Mouse (Mus musculus) embryonic facial prominence, embryonic 15.5 days (tissue): Measurements from ENCODE around the gene En1. TPM values are rescaled to one million over a fixed set of nuclear protein-coding genes. Genes with fewer than 3 reads are reported as not detected.
A peak's percentile ranks its signal among the peaks of the same experiment; 100 is the strongest.

Source experiments
- ATAC-seq: fragments of 200-750 bp; cut with Nextera tagmentation; 2 replicates; pipeline ENCODE4 v1.8.0; 2017; ENCODE audit warnings: low read depth, moderate TSS enrichment; ENCODE audit not compliant: insufficient number of reproducible peaks, low FRiP score, low TSS enrichment
- H3K27ac ChIP-seq: fragments of 300-500 bp; sonication (generic); replicated peaks from 2 replicates; pipeline ENCODE4 v1.5.1; 2015; ENCODE audit warnings: mild to moderate bottlenecking, inconsistent platforms
- H3K27me3 ChIP-seq: fragments of 300-500 bp; sonication (generic); 2 replicates; pipeline ENCODE4 v1.6.1; 2015; ENCODE audit warnings: inconsistent platforms
- H3K36me3 ChIP-seq: fragments of 300-500 bp; sonication (generic); 2 replicates; pipeline ENCODE4 v1.6.1; 2015; ENCODE audit warnings: mild to moderate bottlenecking, inconsistent platforms
- H3K4me1 ChIP-seq: fragments of 300-500 bp; sonication (generic); 2 replicates; pipeline ENCODE4 v1.6.1; 2015; ENCODE audit warnings: inconsistent platforms
- H3K4me2 ChIP-seq: fragments of 300-500 bp; sonication (generic); replicated peaks from 2 replicates; pipeline ENCODE4 v1.6.1; 2015; ENCODE audit warnings: mild to moderate bottlenecking, inconsistent platforms
- H3K4me3 ChIP-seq: fragments of 300-500 bp; sonication (generic); replicated peaks from 2 replicates; pipeline ENCODE4 v1.5.1; 2015; ENCODE audit warnings: mild to moderate bottlenecking, inconsistent platforms
- H3K9ac ChIP-seq: fragments of 300-500 bp; sonication (generic); 2 replicates; pipeline ENCODE4 v1.6.1; 2015; ENCODE audit warnings: inconsistent platforms
- H3K9me3 ChIP-seq: fragments of 300-500 bp; sonication (generic); replicated peaks from 2 replicates; pipeline ENCODE4 v1.6.1; 2016; ENCODE audit warnings: inconsistent platforms
- WGBS: fragments of 180-500 bp; shearing (Covaris S2); methylation state at CpG from one replicate; pipeline ENCODE4 v1.1.7; 2015; 5-methylcytosine and 5-hydroxymethylcytosine counted together
- polyA plus RNA-seq: library from polyadenylated mRNA; unstranded; fragments of >200 nt; fragmentation: Nextera tagmentation; extraction: Ambion mirVana; gene quantifications from 2 replicates; pipeline ENCODE4 v1.2.1, GENCODE M21; 2015

The En1 gene
- polyA plus RNA-seq, 1 experiment from 2014 or later = 2.1 TPM

- Histone ChIP-seq H3K4me3 (no peak overlapping the region), H3K27ac (no peak overlapping the region), H3K4me2 (no peak overlapping the region), H3K27me3 (peaks cover 85% of the 10 kb centered on the region), H3K36me3 (no peaks in the 10 kb centered on the region), H3K9ac (no peak overlapping the region), H3K9me3 (no peaks in the 10 kb centered on the region), H3K4me1 (peaks cover 9% of the 10 kb centered on the region)
- no peak for ATAC-seq
- 15% methylated on average over 8 of the region's 8 CpGs for WGBS
Observed at GRCm38 (mm10) chr1:120593236-120593919, 8.8 kb upstream of the En1 start.

- Histone ChIP-seq H3K9ac (no peak overlapping the region), H3K27ac (no peak overlapping the region), H3K4me2 (no peak overlapping the region), H3K27me3 (peaks cover 90% of the 10 kb centered on the region), H3K4me1 (peaks cover 9% of the 10 kb centered on the region), H3K9me3 (no peaks in the 10 kb centered on the region), H3K4me3 (no peak overlapping the region), H3K36me3 (no peaks in the 10 kb centered on the region)
- 2% methylated on average over 8 of the region's 8 CpGs for WGBS
- no peak for ATAC-seq
Observed at GRCm38 (mm10) chr1:120594603-120595002, 7.6 kb upstream of the En1 start.

- Histone ChIP-seq H3K4me1 (peaks cover 9% of the 10 kb centered on the region), H3K36me3 (no peaks in the 10 kb centered on the region), H3K9ac (no peak overlapping the region), H3K9me3 (no peaks in the 10 kb centered on the region), H3K4me2 (peak overlapping the region; percentile 48; the same call in 1 of the 2 replicates), H3K4me3 (0 out of 2 replicates have a peak overlapping the region, but pooled peaks have one; percentile 30), H3K27me3 (peaks cover 97% of the 10 kb centered on the region), H3K27ac (no peak overlapping the region)
- ATAC-seq = no peak
- 16% methylated on average over 17 of the region's 17 CpGs for WGBS
Observed at GRCm38 (mm10) chr1:120595471-120596240, 6.6 kb upstream of the En1 start.

- no peaks in the 10 kb centered on the region for H3K9me3 ChIP-seq
- no peak overlapping the region for H3K27ac ChIP-seq
- H3K36me3 ChIP-seq = no peaks in the 10 kb centered on the region
Observed at GRCm38 (mm10) chr1:120596319-120596718, 5.9 kb upstream of the En1 start.

GRCm38 (mm10) chr1:120596784-120597183 lies 5.4 kb upstream of the En1 start:
- H3K27ac ChIP-seq = no peak overlapping the region
- H3K36me3 ChIP-seq = no peaks in the 10 kb centered on the region
- peaks cover 9% of the 10 kb centered on the region for H3K4me1 ChIP-seq
- under 1% methylated on average over 19 of the region's 19 CpGs for WGBS
- H3K27me3 ChIP-seq = peaks cover 98% of the 10 kb centered on the region
- ATAC-seq = peak; percentile 44; the same call in 1 of the 2 replicates
- peak overlapping the region; percentile 30 for H3K4me3 ChIP-seq
- peak overlapping the region; percentile 48 for H3K4me2 ChIP-seq
- H3K9ac ChIP-seq = no peak overlapping the region
- no peaks in the 10 kb centered on the region for H3K9me3 ChIP-seq

More at GRCm38 (mm10) chr1:120596319-120596718, 5.9 kb upstream of the En1 start:
- Histone ChIP-seq H3K4me3 (peak overlapping the region; percentile 30), H3K4me1 (peaks cover 9% of the 10 kb centered on the region), H3K27me3 (peaks cover 97% of the 10 kb centered on the region), H3K9ac (no peak overlapping the region), H3K4me2 (peak overlapping the region; percentile 48)
- ATAC-seq = peak; percentile 35; the same call in 1 of the 2 replicates
- WGBS = 2% methylated on average over 21 of the region's 21 CpGs

GRCm38 (mm10) chr1:120597271-120597670 lies 4.9 kb upstream of the En1 start:
- no peaks in the 10 kb centered on the region for H3K9me3 ChIP-seq
- H3K4me1 ChIP-seq = peaks cover 14% of the 10 kb centered on the region
- H3K9ac ChIP-seq = no peak overlapping the region
- H3K27me3 ChIP-seq = peaks cover 98% of the 10 kb centered on the region
- ATAC-seq = no peak
- H3K27ac ChIP-seq = no peak overlapping the region
- H3K4me3 ChIP-seq = peak overlapping the region; percentile 30
- under 1% methylated on average over 11 of the region's 11 CpGs for WGBS
- H3K36me3 ChIP-seq = no peaks in the 10 kb centered on the region
- peak overlapping the region; percentile 48 for H3K4me2 ChIP-seq

- no peaks in the 10 kb centered on the region for H3K36me3 ChIP-seq
- 21% methylated on average over 16 of the region's 16 CpGs for WGBS
Observed at GRCm38 (mm10) chr1:120598196-120598940, 3.9 kb upstream of the En1 start.

GRCm38 (mm10) chr1:120599321-120600148 lies 2.7 kb upstream of the En1 start:
- peaks cover 95% of the 10 kb centered on the region for H3K27me3 ChIP-seq
- H3K9ac ChIP-seq = no peak overlapping the region
- H3K4me3 ChIP-seq = no peak overlapping the region
- ATAC-seq = no peak
- H3K9me3 ChIP-seq = no peaks in the 10 kb centered on the region
- peaks cover 28% of the 10 kb centered on the region for H3K4me1 ChIP-seq
- no peak overlapping the region for H3K27ac ChIP-seq
- no peak overlapping the region for H3K4me2 ChIP-seq
- no peaks in the 10 kb centered on the region for H3K36me3 ChIP-seq
- WGBS = 7% methylated on average over 25 of the region's 25 CpGs

More at GRCm38 (mm10) chr1:120598196-120598940, 3.9 kb upstream of the En1 start:
- Histone ChIP-seq H3K4me1 (peaks cover 23% of the 10 kb centered on the region), H3K9me3 (no peaks in the 10 kb centered on the region), H3K4me3 (no peak overlapping the region), H3K4me2 (no peak overlapping the region), H3K27me3 (peaks cover 96% of the 10 kb centered on the region), H3K9ac (no peak overlapping the region), H3K27ac (no peak overlapping the region)
- no peak for ATAC-seq

GRCm38 (mm10) chr1:120600149-120600445 lies 2.1 kb upstream of the En1 start:
- H3K4me3 ChIP-seq = no peak overlapping the region
- peaks cover 34% of the 10 kb centered on the region for H3K4me1 ChIP-seq
- H3K27me3 ChIP-seq = peaks cover 95% of the 10 kb centered on the region
- no peaks in the 10 kb centered on the region for H3K9me3 ChIP-seq
- WGBS = 7% methylated on average over 25 of the region's 25 CpGs
- no peak overlapping the region for H3K4me2 ChIP-seq
- ATAC-seq = no peak
- no peak overlapping the region for H3K9ac ChIP-seq
- H3K27ac ChIP-seq = no peak overlapping the region
- no peaks in the 10 kb centered on the region for H3K36me3 ChIP-seq

GRCm38 (mm10) chr1:120600516-120601252 lies 1.5 kb upstream of the En1 start:
- no peak overlapping the region for H3K4me3 ChIP-seq
- peaks cover 95% of the 10 kb centered on the region for H3K27me3 ChIP-seq
- no peaks in the 10 kb centered on the region for H3K9me3 ChIP-seq
- 12% methylated on average over 19 of the region's 19 CpGs for WGBS
- peaks cover 34% of the 10 kb centered on the region for H3K4me1 ChIP-seq
- no peaks in the 10 kb centered on the region for H3K36me3 ChIP-seq
- no peak overlapping the region for H3K9ac ChIP-seq
- no peak for ATAC-seq
- no peak overlapping the region for H3K4me2 ChIP-seq
- no peak overlapping the region for H3K27ac ChIP-seq
